8 mouse cellular contexts compared by ENCODE assay signal in the genomic region with DNA sequence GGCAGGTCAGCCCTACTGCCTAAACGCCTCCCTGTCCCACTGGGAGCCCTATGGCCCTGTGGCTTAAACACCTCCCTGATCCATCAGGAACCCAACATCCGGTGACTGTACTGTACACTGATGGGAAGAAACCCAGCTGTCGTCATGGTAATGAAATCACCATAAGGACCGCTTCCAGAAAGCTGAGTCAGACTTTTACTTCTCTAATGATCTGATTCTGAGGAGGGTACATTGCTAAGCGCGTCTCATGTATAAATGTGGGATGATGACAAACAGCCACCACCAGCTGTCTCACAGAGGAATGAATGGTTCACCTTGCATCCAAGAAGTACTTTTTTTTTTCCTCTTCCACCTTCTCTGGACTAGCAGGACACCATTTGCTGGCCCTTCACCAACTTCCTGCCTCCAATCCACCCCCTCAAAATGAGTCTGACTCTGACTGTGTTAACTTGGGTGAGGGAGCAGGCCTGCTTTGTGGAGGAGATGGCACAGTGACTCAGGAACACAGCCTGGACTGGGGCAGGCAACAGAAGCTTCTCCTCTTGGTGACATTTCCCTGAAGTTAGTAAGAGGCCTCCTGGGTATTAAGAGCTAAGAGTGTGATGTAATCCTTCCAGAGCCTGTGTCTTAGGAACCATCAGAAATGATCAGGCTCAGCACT. TPM values are rescaled to one million over a fixed set of nuclear protein-coding genes. Genes with fewer than 3 reads are reported as not detected.
DNase-seq lines count a peak whose midpoint lies in the region; ATAC-seq lines count a peak whose summit lies in the region.

No protein-coding gene starts in this region.

- H3K9me3 ChIP-seq in midbrain, embryonic 15.5 days = no peaks in the 10 kb centered on the region

- H3K27me3 ChIP-seq in midbrain, embryonic 15.5 days (replicated peaks) = no peaks in the 10 kb centered on the region

- peaks cover 77% of the 10 kb centered on the region for H3K4me1 ChIP-seq in midbrain, embryonic 15.5 days

- no peak overlapping the region for H3K4me2 ChIP-seq in midbrain, embryonic 15.5 days

- H3K27ac ChIP-seq in midbrain, embryonic 15.5 days = peak overlapping the region; percentile 43; the same call in 1 of the 2 replicates

- ATAC-seq in midbrain, embryonic 15.5 days (replicated peaks) = no peak

- no peak overlapping the region for H3K4me3 ChIP-seq in midbrain, embryonic 15.5 days

- WGBS in midbrain, embryonic 15.5 days = 57% methylated on average over 6 of the region's 6 CpGs

- H3K9ac ChIP-seq in midbrain, embryonic 15.5 days = no peak overlapping the region

- DNase-seq in adrenal gland, adult (ENCODE audit: inconsistent age in 2 of 2, low spot score in 1 of 2) = peak; percentile 65 to 76
- DNase-seq in adrenal gland, postnatal 4 days (ENCODE audit: low spot score in 2 of 2) = no peak
- DNase-seq in retina, adult 2 months (ENCODE audit: low read depth, low spot score) = peak; percentile 74
- DNase-seq in retina, embryonic 14.5 days (ENCODE audit: low spot score) = no peak
- DNase-seq in heart, adult 9 months (ENCODE audit: low spot score in 2 of 2) = peak; percentile 87 to 88
- peak; percentile 33 to 62 for DNase-seq in kidney, postnatal 36 days
- no peak for DNase-seq in c-Kit-positive CD71-positive TER-119-positive erythroid progenitor cells, embryonic 14.5 days (ENCODE audit: low spot score)

- H3K36me3 ChIP-seq in midbrain, embryonic 15.5 days (replicated peaks) = no peaks in the 10 kb centered on the region

RNA-seq across cellular contexts. Expression of a gene that starts 43.0 kb away (rescaled TPM):
- 10 to 100 TPM; 61.4 to 61.9 TPM for total RNA-seq in adrenal gland, postnatal 4 days (2021)
- polyA plus RNA-seq in midbrain, embryonic 15.5 days (2015; fragmentation: Nextera tagmentation; extraction: Ambion mirVana) = 89.8 and 93.3 TPM in 2 replicates

Comparison
In these comparisons a context has a peak if more than half of its experiments do, and no peak if none do; other contexts are left out.
1. DNase-seq: peak in adrenal gland, adult (2 of 2), retina, adult 2 months (single experiment), heart, adult 9 months (2 of 2) and kidney, postnatal 36 days (2 of 2); none in adrenal gland, postnatal 4 days (0 of 2), retina, embryonic 14.5 days (single experiment) and c-Kit-positive CD71-positive TER-119-positive erythroid progenitor cells, embryonic 14.5 days (single experiment).